Mouse (Mus musculus): ENCODE measurements around the gene Ctrl.
"Not testable (repeated sequence)": the region's sequence is repeated elsewhere in the genome, so short reads cannot be mapped to it uniquely, and the experiment has no call there.

Gene Ctrl

DNA sequence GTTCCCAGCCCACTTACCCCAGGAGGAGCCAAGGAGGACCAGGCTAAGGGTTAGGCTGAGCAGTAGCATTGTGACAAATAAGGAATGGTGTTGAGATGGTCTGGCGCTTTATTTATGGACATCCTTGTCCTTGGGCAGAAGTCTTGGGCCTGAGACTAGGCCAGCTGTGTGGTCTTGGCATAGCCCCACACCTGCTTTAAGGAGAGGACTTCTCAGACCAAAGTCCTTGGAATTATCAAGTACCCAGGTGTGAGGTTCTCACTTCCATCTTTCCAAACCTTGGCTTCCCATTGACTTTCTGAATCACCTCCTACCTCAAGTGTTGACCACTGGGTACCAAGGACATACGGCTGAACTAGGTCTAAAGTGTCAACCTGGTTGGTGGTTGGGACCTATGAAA, at the start of gene Ctrl:
Gene Ctrl (minus strand): TSS at position 101 of the 400 bp plus-strand sequence.
- no peak for DNase-seq (ENCODE audit: low spot score in 2 of 2)

DNA sequence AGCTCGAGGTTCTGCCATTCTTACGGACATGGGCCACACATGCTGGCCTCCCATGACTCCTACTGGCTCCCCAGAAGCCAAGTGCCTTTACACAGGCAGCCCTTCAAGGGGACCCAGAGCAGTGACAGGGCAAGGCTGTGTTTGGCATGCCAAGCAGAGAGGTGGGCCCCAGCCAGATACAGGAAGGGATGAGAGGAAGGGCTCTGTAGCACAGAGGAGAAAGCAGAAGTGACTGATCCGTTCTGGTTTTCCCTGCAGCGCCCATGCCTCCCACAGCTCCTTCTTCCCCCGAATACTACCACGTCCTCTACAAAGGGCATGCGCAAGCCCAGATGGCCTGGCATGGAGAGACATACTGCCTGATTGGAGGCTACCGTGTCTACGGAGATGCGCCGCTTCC, 49.7 kb upstream of the Ctrl start:
- not testable (repeated sequence) for DNase-seq (ENCODE audit: low spot score in 2 of 2)

DNA sequence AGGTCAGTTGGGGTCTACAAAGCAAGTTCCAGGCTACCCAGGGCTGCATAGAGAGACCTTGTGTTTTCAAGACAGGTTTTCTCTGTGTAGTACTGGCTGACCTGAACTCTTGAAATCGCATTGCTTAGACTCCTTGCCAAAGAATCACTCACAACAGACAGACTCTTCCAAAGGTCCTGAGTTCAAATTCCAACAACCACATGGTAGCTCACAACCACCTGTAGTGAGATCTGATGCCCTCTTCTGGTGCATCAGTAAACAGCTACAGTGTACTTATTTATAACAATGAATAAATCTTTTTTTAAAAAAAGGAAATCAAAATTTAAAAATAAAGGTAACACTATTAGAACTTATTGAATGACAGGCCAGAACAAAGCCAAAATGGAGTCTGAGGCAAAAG, 47.5 kb upstream of the Ctrl start:
- no peak for DNase-seq (ENCODE audit: low spot score in 2 of 2)

DNA sequence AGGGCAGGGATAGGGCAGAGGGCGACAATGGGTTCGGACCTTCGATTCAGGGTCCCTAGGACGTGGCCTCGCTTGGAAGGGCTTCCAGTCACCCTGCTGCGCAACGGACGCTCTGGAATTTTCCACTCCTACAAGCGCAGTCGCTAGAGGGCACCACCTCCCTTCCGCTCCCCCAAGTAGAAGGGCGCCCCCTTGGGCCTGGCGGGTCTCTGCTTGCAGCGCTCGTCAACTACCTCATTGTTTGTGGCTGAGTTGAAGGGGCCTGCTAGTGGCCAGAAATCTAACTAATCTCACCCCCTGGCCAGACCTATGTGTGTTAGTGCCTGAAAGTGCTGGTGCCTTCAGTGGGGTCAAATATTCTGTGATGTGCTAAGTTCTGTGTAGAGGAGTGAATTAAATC, 45.7 kb upstream of the Ctrl start, which contains the start of gene Dpep3:
Gene Dpep3 (minus strand): TSS at position 105 of the 400 bp plus-strand sequence.
- no peak for DNase-seq (ENCODE audit: low spot score in 2 of 2)

DNA sequence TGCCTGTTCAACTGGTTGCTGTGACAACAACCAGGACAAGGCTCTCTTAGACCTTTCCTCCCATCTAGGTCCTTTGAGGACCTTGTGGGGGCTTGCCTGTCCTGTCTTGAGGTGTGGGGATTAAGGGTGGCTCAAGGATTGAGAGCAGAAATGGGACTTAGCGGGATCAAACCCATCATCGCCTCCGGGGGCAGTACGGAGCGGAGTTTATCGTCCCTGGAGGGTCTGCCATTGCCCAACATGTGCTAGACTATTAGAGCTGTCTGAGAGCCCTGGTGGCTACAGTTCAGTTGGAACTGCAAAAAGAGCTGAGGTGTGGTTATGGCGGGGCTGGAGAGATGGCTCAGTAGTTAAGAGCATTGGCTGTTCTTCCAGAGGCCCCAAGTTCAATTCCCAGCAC, 41.7 kb upstream of the Ctrl start:
- no peak for DNase-seq (ENCODE audit: low spot score in 2 of 2)

DNA sequence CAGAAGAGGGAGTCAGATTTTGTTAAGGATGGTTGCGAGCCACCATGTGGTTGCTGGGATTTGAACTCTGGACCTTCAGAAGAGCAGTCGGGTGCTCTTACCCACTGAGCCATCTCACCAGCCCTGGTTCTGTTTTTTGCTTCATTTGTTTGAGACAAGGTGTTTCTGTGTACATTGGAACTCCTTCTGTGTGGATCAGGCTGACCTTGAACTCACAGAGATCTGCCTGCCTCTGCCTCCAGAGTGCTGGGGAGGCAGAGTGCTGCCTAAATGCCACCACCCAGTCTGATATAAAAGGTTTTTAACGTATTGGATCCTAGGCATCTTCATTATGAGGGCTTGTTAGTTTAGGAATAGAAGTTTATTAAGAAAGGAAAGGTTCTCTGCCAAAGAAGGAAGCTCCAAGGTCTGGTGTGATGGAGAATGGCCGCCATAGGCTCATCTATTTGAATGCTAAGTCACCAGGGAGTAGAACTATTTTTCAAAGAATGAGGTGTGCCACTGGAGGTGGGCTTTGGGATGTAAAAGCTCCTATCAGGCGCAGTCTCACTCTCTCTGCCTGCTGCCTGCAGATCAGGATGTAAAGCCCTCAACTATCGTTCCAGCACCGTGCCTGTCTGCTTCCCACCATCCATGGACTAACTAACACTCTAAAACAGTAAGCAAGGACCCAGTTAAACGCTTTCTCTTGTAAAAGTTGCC, 37.5 kb upstream of the Ctrl start:
- DNase-seq (ENCODE audit: low spot score in 2 of 2), result no peak

DNA sequence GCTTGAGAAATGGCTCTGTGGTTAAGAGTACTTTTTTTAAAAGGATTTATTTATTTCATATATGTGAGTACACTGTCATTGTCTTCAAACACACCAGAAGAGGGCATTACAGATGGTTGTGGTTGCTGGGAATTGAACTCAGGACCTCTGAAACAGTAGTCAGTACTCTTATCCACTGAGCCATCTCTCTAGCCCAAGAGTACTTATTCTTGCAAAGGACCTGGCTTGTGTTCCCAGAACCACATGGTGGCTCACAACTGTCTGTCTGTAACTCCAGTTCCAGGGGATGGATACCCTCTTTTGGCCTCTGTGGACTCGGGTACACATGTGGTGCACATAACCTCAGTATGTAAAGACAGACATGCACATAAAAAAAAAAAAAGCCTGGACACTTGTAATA, 35.7 kb upstream of the Ctrl start:
- no peak for DNase-seq (ENCODE audit: low spot score in 2 of 2)

DNA sequence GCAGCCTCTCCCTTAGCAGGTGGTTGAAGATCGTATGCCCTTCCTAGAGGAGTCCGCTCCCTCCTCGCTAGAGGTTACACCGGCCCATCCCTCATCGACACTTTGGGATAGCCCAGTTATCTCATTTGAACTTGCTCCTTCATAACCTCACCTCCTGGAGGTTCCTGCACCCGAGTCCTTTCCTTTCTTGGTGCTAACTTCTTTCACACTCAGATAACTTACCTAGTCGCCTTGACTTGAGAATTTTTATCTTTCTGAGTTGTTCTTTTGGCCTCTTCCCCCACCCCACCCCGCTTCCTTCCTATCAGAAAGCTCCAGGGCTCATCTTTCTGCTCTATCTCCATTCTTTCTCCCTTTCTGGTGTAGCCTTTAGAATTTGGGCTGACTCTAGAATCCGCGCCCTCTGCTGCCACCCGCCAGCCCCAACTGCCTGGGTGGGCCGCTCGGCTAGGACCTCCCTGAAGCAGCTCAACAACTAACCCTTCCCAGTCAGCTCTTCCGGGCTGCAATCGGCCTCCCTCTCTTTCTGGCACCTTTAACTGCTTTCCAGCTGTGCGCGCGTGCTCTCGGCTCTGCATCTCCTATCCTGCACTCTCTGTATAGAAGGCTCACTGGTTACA, 33.1 kb upstream of the Ctrl start:
- DNase-seq (ENCODE audit: low spot score in 2 of 2), result peak in 1 of 2 experiments; percentile 22

DNA sequence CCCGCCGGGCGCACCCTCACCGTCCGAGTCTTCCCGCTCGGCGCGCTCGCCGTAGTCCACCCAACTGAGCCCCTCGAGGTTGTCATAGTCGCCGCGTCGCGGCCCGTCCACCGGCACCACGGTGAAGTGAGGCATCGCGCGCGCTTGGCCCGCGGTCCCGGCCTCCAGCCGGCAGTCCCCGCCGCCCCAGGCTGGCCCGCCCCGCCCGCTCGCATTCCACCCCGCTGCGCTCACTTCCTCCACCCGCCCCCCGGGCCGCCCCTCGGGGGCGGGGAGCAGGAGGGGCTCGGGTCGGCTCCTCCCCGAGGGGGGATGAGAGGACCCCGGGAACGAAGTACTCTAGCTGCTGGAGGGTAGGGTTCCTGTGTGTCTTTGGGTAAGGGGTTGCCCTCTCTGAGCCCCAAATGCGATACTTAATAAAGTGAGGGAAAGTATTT, 32.3 kb upstream of the Ctrl start, which contains the start of gene Slc12a4:
Gene Slc12a4 (minus strand): TSS at position 193 of the 437 bp plus-strand sequence.
- peak; percentile 55 to 67 for DNase-seq (ENCODE audit: low spot score in 2 of 2)

DNA sequence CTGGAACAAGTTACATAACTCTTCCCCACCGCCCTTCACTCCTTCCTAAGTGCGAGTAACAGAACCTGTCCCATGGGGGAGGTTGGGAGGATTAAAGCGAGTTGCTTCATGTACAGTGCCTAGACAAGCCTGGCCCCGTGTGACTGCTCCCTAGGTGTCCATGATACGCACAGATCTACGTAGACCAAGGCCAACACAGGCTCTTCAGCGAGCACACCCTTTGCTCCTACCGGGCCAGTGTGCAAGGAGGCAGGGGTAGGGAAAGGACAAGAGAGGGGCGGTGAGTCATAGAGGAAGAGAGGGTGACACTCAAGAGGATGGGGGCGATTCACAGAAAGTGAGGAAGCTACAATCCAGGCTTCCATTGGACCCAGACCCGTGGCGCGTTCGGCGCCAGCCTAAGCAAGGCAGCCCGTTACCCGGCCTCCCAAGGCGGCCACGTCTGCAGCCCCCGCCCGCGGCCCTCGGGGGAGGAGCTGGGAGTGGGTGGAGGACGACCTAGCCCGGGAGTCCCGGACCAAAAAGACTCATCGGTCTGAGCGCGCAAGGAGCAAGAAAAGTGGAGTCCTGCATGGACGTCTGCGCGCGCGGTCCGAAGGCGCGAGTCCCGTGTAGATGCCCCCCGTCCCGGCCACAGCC, 31.7 kb upstream of the Ctrl start:
- DNase-seq (ENCODE audit: low spot score in 2 of 2), result peak; percentile 29 to 39

DNA sequence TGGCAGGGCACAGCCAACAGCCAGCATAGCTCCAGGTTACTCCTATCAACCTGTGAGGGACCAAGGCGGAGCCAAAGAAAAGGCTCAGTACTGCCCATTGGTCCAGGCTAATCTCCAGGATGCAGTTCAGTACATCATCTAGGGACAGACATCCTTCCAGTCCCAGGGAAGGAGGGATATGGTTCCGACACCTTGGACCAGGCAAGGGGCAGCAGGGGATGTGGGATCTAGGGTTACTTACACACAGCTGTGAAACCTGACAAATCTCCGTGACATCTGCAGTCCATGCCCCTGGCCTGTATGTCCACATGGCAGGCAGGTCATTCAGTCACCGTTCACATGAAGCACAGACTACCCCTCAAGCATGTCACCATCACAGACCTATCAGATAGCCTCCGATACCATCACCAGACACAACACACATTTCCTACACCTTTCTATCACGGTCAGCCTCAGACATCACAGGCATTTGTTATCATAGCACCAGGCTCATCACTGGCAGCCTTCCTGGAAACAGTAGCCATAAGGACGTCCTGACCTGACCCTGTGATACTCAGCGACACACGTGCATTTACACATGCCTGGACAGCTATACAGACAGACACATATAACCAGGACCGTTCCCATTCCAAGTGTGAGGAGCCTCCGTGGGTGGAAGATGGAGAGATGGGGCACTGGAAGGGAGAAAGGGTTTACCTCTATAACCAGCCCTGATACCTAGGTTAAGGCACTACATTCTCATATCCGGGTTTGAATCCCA, 31.0 kb upstream of the Ctrl start:
- DNase-seq (ENCODE audit: low spot score in 2 of 2), result no peak

DNA sequence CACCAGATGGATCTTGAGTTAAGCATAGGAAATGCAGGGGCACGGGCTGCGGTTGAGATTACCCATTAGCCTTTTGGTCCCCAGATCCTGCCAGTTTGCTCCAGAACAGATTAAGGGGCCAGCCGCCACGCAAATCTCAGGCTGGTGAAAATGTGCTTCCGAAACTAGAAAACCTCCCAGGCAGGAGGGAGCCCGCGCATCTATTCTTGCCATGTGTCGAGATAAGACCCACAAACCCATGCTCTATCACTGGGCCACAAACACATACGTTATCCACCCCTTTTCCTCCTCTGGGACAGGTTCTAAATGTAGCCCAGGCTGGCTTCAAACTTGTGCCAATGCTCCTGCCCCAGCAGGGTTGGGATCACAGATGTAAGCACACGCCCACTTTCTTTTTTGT, 27.9 kb upstream of the Ctrl start:
- no peak for DNase-seq (ENCODE audit: low spot score in 2 of 2)

DNA sequence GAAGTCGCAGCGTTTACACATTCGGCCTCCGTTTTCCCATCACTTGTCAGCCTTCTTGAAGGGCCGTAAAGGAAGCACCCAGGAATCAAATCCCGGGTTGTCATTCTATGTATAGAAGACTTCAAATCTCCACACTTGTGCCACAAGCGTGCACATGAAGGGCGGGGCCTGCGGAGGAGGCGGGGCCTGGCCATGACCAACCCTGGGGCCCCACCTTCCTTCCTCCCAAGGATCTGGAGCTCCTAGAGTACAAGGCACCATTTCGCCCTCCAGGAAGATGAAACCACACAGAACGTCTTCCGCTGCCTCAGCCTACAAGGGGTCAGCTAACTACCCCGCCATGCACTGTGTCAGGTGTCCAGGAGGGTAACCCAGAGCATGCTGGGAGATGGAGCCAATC, 27.4 kb upstream of the Ctrl start:
- no peak for DNase-seq (ENCODE audit: low spot score in 2 of 2)

DNA sequence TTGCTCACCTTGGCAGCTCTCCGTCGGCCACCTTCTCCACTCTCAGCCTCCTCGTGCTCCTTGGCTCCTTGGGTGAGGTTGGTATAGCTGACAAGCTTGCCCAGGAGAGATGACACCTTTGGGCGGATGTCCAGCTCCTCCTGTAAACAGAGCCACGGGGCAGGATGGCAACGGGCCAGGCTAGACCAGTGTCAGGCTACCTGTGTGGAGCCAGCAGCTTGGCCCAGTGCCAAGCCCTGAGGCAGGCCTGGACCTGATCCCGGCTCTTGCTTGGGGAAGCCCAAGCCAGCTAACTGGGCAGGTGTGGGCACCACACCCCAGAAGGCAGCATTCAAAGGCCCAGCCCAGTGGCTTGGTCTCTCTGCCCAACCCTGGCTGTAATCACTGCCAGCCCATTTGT, 25.7 kb upstream of the Ctrl start:
- DNase-seq (ENCODE audit: low spot score in 2 of 2), result no peak

DNA sequence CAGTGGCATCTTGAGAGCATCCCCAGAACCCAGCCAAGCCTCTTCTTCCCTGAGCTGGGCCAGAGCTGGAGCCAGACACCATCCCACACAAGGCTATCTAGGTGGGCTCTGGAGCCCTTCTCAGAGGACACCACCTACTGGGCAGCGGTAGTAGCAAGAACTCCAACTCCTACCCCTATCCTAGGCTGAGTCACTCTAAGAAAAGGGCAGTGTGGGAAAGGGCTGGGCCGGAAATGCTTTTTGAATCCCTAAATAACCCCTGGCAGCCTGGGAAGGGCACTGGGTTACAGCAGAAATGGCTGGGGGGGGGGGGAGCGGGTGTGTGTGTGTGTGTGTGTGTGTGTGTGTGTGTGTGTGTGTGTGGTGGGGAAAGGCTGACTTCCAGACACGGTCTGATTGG, 24.2 kb upstream of the Ctrl start:
- DNase-seq (ENCODE audit: low spot score in 2 of 2), result no peak

DNA sequence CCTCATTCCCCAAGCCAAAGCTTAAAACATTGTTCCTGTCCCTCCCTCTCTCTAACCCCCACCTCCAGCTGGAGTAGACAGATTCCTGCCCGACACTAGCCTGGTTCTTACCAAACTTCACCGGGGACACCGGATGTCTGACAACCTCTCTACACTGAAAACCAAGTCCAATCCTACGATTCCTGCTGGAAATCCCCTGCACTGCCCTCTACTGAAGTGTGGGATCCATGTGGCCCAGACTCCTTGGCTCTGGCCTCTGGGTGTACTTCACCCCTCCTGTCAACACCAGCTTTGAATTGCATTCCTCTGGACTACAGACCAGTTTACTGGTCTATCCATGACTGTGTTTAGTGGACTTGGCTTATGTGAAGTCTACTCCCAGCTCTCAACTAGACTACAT, 22.9 kb upstream of the Ctrl start:
- DNase-seq (ENCODE audit: low spot score in 2 of 2), result no peak

DNA sequence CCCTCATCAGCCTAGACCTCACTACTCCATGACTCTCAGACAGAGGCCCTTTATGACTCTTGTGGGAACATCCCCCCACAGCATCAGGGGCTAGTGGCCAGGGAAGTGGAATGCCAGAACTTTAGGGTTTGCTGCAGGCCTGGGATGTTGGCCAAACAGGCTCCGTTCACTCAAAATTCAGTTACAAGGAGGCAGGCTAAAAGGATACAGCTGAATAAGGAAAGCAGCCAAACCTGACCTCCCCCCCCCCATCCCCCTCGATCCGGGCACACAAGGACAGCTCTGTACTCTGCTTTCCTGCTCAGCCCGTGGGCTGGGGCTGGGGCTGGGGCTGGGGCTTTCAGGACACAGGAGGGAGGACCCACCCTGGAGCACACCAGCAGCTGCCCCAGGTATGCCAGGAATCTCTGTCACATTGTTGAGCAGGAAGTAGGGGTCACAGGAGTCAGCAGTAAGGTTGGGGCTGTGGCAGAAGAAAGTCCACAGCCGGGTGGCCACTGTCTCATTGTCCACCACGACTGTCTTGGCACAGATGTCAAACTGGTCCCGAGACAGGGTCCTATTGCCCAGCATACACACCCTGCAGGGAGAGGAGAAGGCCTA, 17.5 kb upstream of the Ctrl start:
- DNase-seq (ENCODE audit: low spot score in 2 of 2), result no peak

DNA sequence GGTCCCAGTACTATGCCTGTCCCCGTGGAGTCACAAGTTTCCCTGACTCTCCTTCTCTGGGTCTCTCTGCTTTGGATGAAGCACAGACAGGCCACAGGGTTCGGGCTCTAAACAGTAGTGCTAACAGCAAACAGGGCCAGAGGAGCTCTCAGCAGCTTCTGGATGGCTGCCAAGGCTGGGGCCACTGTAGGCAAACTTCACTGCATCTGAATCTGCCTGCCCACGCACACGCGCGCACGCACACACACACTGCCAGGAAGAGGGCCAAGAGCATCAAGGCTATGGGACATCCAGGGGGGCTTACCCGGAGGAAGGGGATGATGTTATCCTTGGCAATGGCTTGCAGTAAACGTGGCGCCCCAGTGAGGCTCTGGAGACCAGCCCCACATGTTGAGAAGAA, 15.7 kb upstream of the Ctrl start:
- DNase-seq (ENCODE audit: low spot score in 2 of 2), result no peak

DNA sequence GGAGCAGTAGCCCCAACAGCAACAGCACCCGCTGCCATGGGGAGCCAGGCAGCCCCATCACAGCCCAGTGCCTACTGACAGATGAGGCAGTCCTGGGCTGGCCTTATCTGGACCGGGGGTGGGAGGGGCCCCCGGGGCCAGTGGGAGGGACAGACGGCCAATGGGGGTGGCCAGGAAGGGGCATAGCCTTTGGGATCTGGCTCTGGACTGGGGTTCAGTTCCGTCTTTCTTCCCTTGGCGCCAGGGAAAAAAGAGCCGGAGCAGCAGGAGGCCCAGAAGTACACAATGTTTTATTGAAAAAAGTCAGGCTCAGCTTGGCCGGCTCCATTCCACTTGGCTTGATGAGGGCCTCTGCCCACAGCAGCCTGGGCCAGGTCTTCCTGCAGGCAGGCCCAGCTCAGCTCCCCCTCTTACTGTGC, 9.7 kb upstream of the Ctrl start, which contains the start of gene Lcat:
Gene Lcat (minus strand): TSS at position 62 of the 419 bp plus-strand sequence.
- DNase-seq (ENCODE audit: low spot score in 2 of 2), result no peak

DNA sequence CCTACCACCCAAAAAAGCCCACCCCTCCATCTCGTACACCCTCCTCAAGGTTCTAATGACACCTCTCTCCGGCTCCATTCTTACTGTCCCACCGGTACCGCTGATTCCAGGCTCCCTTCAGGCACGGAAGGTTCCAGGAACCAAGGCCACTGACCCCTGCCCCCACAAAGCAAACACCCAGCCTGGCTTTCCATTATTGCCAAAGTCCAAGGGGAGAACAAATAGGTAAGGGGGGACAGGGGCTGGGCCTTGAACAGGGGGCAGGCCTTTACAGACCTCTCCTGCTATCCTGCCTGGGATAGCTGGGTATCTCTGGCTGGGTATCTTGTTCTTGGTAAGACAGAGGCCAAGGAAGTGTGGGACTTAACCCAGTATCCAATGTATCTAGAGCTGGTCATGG, 8.9 kb upstream of the Ctrl start:
- DNase-seq (ENCODE audit: low spot score in 2 of 2), result no peak

DNA sequence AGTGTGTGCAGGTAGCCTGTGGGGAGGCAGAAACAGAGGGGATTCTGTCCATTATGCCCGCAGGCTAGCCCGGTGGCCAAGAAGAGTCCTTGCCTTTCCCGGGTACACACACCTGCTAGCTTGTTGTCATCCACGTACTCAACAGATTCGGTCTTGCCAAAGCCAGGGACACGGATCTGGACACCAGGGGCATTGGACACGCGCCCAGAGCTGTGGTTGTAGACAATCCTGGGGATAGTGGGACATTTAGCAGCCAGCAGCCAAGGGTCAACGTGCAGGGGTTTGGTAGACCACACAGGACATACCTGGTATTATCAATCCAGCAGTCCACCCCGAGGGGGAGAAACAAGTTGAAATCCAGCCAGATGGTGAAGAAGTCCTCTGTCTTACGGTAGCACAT, 8.4 kb upstream of the Ctrl start:
- no peak for DNase-seq (ENCODE audit: low spot score in 2 of 2)

DNA sequence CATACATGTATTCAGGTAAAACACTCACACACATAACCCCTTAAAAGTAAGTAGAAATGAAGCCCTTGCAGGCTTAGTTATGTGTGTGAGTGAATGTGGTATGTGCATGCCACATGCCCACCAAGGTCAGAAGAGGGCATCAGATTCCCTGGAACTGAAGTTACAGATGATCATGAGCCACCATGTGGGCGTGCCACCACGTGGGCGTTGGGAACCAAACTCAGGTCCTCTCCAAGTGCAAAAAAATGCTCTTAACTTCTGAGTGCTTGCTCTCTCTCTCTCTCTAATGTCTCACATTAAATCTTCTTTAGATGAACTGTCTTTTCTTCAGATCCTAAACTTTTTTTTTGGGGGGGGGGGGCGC, 4.6 kb upstream of the Ctrl start, which contains the start of gene Psmb10:
Gene Psmb10 (minus strand): TSS at position 139 of the 364 bp plus-strand sequence.
- DNase-seq (ENCODE audit: low spot score in 2 of 2), result no peak
